Mouse (Mus musculus) regulatory T cell (primary cell): ENCODE measurements around the gene Pip5kl1.

Experiments
- in situ Hi-C: fragments of 300-600 bp; cut with MboI, MseI; formaldehyde crosslinking; loops from one replicate; pipeline ENCODE4 v1.15.1; 2025; ENCODE audit warnings: high pct_unique_total_duplicates

Gene Pip5kl1

GRCm38 (mm10) chr2:32581450-32582095, 7.0 kb downstream of the Pip5kl1 start:
- in situ Hi-C loops, result no loop called here

GRCm38 (mm10) chr2:32582830-32583799, 8.5 kb downstream of the Pip5kl1 start:
- in situ Hi-C loops, result no loop called here

GRCm38 (mm10) chr2:32585149-32585714, 10.6 kb downstream of the Pip5kl1 start:
- in situ Hi-C loops, result no loop called here

- in situ Hi-C loops, result no loop called here
These were observed 12.3 kb downstream of the Pip5kl1 start, which contains the start of gene St6galnac4 for GRCm38 (mm10) chr2:32586871-32587351. St6galnac4 (plus strand) TSS chr2:32587095.

- in situ Hi-C loops, result no loop called here
These were observed 13.2 kb downstream of the Pip5kl1 start for GRCm38 (mm10) chr2:32587731-32588321.

GRCm38 (mm10) chr2:32589213-32589795, 14.7 kb downstream of the Pip5kl1 start:
- in situ Hi-C loops, result no loop called here

- in situ Hi-C loops, result no loop called here
These were observed 15.6 kb downstream of the Pip5kl1 start for GRCm38 (mm10) chr2:32590224-32590623.

- in situ Hi-C loops, result no loop called here
These were observed 16.7 kb downstream of the Pip5kl1 start for GRCm38 (mm10) chr2:32591249-32591648.

- in situ Hi-C loops, result no loop called here
These were observed 22.1 kb downstream of the Pip5kl1 start for GRCm38 (mm10) chr2:32596725-32597124.

GRCm38 (mm10) chr2:32597248-32597647, 22.7 kb downstream of the Pip5kl1 start:
- in situ Hi-C loops, result no loop called here

- in situ Hi-C loops, result no loop called here
These were observed 23.1 kb downstream of the Pip5kl1 start for GRCm38 (mm10) chr2:32597699-32598098.

GRCm38 (mm10) chr2:32598506-32598905, 23.9 kb downstream of the Pip5kl1 start:
- in situ Hi-C loops, result no loop called here

- in situ Hi-C loops, result no loop called here
These were observed 24.8 kb downstream of the Pip5kl1 start, which contains the start of gene St6galnac6 for GRCm38 (mm10) chr2:32599409-32599808. St6galnac6 (plus strand) TSS chr2:32599709.

GRCm38 (mm10) chr2:32601417-32602065, 26.9 kb downstream of the Pip5kl1 start:
- in situ Hi-C loops, result no loop called here

GRCm38 (mm10) chr2:32602600-32603054, 28.0 kb downstream of the Pip5kl1 start:
- in situ Hi-C loops, result no loop called here

- in situ Hi-C loops, result no loop called here
These were observed 30.0 kb downstream of the Pip5kl1 start for GRCm38 (mm10) chr2:32604631-32605030.

- in situ Hi-C loops, result no loop called here
These were observed 31.9 kb downstream of the Pip5kl1 start for GRCm38 (mm10) chr2:32606161-32607142.

- in situ Hi-C loops, result no loop called here
These were observed 32.8 kb downstream of the Pip5kl1 start for GRCm38 (mm10) chr2:32607262-32607947.
